Mouse (Mus musculus) megakaryocyte, embryonic 14.5 days (primary cell): Measurements from ENCODE around the gene Tnnt1. TPM values are rescaled to one million over a fixed set of nuclear protein-coding genes. Genes with fewer than 3 reads are reported as not detected.

Source experiments
- H3K27me3 ChIP-seq: replicated peaks from 2 replicates; pipeline ENCODE3; 2012; ENCODE audit warnings: inconsistent platforms
- H3K36me3 ChIP-seq: replicated peaks from 2 replicates; pipeline ENCODE3; 2012; ENCODE audit warnings: low read length, inconsistent platforms, mixed read lengths
- H3K4me1 ChIP-seq: 2 replicates; pipeline ENCODE4 v1.6.1; 2012; ENCODE audit warnings: inconsistent platforms
- H3K4me3 ChIP-seq: replicated peaks from 2 replicates; pipeline ENCODE3; 2012; ENCODE audit warnings: moderate library complexity, mild to moderate bottlenecking, inconsistent platforms
- H3K9me3 ChIP-seq: 2 replicates; pipeline ENCODE4 v1.6.1; 2012; ENCODE audit warnings: inconsistent platforms
- FLI1 ChIP-seq: IDR thresholded peaks from 2 replicates; pipeline ENCODE4 v1.6.1; 2012; ENCODE audit warnings: low read length, inconsistent platforms, mixed read lengths
- GATA1 ChIP-seq: IDR thresholded peaks from 3 replicates; pipeline ENCODE4 v1.6.1; 2012; ENCODE audit warnings: mixed read lengths, low read length, inconsistent platforms, borderline replicate concordance
- polyA plus RNA-seq: library from polyadenylated mRNA; stranded (reverse); fragments of >175 nt; gene quantifications from 2 replicates; pipeline ENCODE4 v1.2.3, GENCODE M21; 2012; ENCODE audit warnings: low replicate concordance; ENCODE audit not compliant: insufficient read depth

The Tnnt1 gene
- polyA plus RNA-seq, 1 experiment, result 38.2 TPM

GRCm38 (mm10) chr7:4508062-4508738 lies 8.0 kb downstream of the Tnnt1 start:
- H3K36me3 ChIP-seq, result peaks cover 2% of the 10 kb centered on the region
- H3K4me1 ChIP-seq, result peaks cover 80% of the 10 kb centered on the region
- H3K9me3 ChIP-seq, result no peaks in the 10 kb centered on the region
- no peak for TF ChIP-seq FLI1
- TF ChIP-seq GATA1, result no peak
- no peaks in the 10 kb centered on the region for H3K27me3 ChIP-seq
- peak overlapping the region; percentile 73 for H3K4me3 ChIP-seq

GRCm38 (mm10) chr7:4507220-4507619 lies 9.0 kb downstream of the Tnnt1 start:
- peaks cover 2% of the 10 kb centered on the region for H3K36me3 ChIP-seq
- no peaks in the 10 kb centered on the region for H3K27me3 ChIP-seq
- peak overlapping the region; percentile 1 for H3K4me3 ChIP-seq
- no peaks in the 10 kb centered on the region for H3K9me3 ChIP-seq
- H3K4me1 ChIP-seq, result peaks cover 83% of the 10 kb centered on the region
- TF ChIP-seq GATA1 (no peak), FLI1 (no peak)

- H3K27me3 ChIP-seq, result no peaks in the 10 kb centered on the region
- peak overlapping the region; percentile 83 for H3K4me3 ChIP-seq
- peaks cover 3% of the 10 kb centered on the region for H3K36me3 ChIP-seq
- TF ChIP-seq GATA1 (no peak), FLI1 (no peak)
- peaks cover 79% of the 10 kb centered on the region for H3K4me1 ChIP-seq
- no peaks in the 10 kb centered on the region for H3K9me3 ChIP-seq
Observed at GRCm38 (mm10) chr7:4504646-4505435, 11.3 kb downstream of the Tnnt1 start.

GRCm38 (mm10) chr7:4503858-4504257 lies 12.3 kb downstream of the Tnnt1 start:
- H3K36me3 ChIP-seq, result peaks cover 13% of the 10 kb centered on the region
- H3K27me3 ChIP-seq, result no peaks in the 10 kb centered on the region
- no peak for TF ChIP-seq GATA1
- TF ChIP-seq FLI1, result no peak
- no peaks in the 10 kb centered on the region for H3K9me3 ChIP-seq
- peak overlapping the region; percentile 83 for H3K4me3 ChIP-seq
- peaks cover 79% of the 10 kb centered on the region for H3K4me1 ChIP-seq

- Histone ChIP-seq H3K27me3 (no peaks in the 10 kb centered on the region), H3K9me3 (no peaks in the 10 kb centered on the region), H3K4me3 (no peak overlapping the region), H3K4me1 (peaks cover 79% of the 10 kb centered on the region), H3K36me3 (peaks cover 21% of the 10 kb centered on the region)
- TF ChIP-seq GATA1 (no peak), FLI1 (no peak)
Observed at GRCm38 (mm10) chr7:4503100-4503499, 13.1 kb downstream of the Tnnt1 start.

- H3K9me3 ChIP-seq, result no peaks in the 10 kb centered on the region
- H3K36me3 ChIP-seq, result peaks cover 26% of the 10 kb centered on the region
- peaks cover 82% of the 10 kb centered on the region for H3K4me1 ChIP-seq
- H3K4me3 ChIP-seq, result peak overlapping the region; percentile 100
- H3K27me3 ChIP-seq, result no peaks in the 10 kb centered on the region
- TF ChIP-seq GATA1 (no peak), FLI1 (no peak)
Observed at GRCm38 (mm10) chr7:4502421-4503090, 13.6 kb downstream of the Tnnt1 start.

- TF ChIP-seq GATA1 (no peak), FLI1 (no peak)
- Histone ChIP-seq H3K4me3 (peak within 1 kb of the TSS; percentile 100), H3K36me3 (peaks cover 34% of the 10 kb centered on the region), H3K9me3 (no peaks in the 10 kb centered on the region), H3K27me3 (no peaks in the 10 kb centered on the region), H3K4me1 (peaks cover 83% of the 10 kb centered on the region)
Observed at GRCm38 (mm10) chr7:4501558-4502397, 14.4 kb downstream of the Tnnt1 start, which contains the start of gene Ppp1r12c. Gene Ppp1r12c (minus strand): TSS chr7:4501680.

GRCm38 (mm10) chr7:4500892-4501471 lies 15.2 kb downstream of the Tnnt1 start:
- peak overlapping the region; percentile 100 for H3K4me3 ChIP-seq
- H3K4me1 ChIP-seq, result peaks cover 84% of the 10 kb centered on the region
- TF ChIP-seq GATA1 (no peak), FLI1 (no peak)
- no peaks in the 10 kb centered on the region for H3K9me3 ChIP-seq
- peaks cover 42% of the 10 kb centered on the region for H3K36me3 ChIP-seq
- no peaks in the 10 kb centered on the region for H3K27me3 ChIP-seq

GRCm38 (mm10) chr7:4499034-4499433 lies 17.1 kb downstream of the Tnnt1 start:
- Histone ChIP-seq H3K4me1 (peaks cover 84% of the 10 kb centered on the region), H3K36me3 (peaks cover 61% of the 10 kb centered on the region), H3K27me3 (no peaks in the 10 kb centered on the region), H3K9me3 (no peaks in the 10 kb centered on the region), H3K4me3 (peak overlapping the region; percentile 100)
- TF ChIP-seq GATA1 (no peak), FLI1 (no peak)
